Mouse (Mus musculus): ENCODE results near the gene Rbbp8nl. TPM values are rescaled to one million over a fixed set of nuclear protein-coding genes. Genes with fewer than 3 reads are reported as not detected.

Rbbp8nl gene
- total RNA-seq, 2 experiments from 2014 or later = not detected

- no peak for ATAC-seq (replicated peaks; ENCODE audit: poor library complexity, severe bottlenecking)
Observed at GRCm38 (mm10) chr2:180234980-180235379, 54.7 kb downstream of the Rbbp8nl start.

DNA sequence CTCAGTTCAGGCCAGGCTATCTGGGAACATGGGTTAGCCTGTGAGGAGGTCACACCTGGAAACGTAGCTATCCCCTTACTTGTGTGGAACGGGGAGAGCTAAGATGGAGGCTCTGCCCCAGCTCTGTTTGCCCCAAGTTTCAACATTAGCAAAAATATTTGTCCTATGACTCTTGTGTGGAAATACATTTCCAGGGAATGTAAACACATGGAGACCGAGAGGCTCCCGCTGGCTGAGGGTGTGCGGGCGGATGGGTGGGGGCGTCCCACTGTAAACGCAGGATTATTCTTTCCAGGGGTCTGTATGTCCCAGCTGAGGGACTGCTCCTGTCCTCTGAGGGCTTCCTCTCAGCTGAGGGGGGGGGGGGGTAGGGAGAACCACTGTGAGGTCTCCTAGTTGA is 55.3 kb downstream of the Rbbp8nl start:
- ATAC-seq (replicated peaks; ENCODE audit: poor library complexity, severe bottlenecking) = no peak

DNA sequence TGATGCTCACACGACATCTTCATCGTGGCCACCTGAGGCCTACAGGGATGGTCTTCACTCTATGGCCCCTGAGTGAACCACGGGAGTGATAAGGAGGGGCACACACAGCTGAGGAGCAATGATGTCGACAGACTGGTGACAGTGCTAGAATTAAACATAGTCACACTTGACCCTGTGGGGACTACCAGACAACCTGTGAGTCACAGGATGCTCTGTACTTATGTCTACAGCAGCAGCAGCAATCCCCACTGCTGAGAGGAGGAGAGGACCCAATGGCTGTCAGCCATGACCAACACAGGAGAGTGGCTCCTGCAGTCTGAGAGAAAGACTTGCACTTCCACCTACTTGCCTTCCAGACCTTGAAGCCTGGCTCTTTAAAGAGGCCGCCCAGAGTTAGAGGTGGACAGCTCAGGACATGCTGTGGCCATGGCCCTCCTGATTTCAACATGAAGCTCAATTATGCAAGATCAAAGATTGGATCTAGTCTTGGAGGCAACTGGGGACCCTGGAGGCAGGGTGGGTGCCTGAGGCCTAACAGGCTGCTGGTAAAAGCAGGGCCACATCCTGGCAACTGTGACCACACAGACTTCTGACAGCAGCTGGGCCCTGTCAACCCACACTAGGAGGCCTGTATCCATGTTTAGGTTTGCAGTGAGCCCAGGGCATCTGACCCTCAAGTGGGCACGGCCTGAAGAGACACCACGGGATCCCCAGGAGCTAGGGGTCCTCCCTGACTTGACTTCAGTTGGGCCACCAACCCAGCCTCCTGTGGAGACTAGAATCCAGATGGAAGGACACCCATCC is 56.4 kb downstream of the Rbbp8nl start:
- no peak; the same call in 1 of the 2 replicates for ATAC-seq (replicated peaks; ENCODE audit: poor library complexity, severe bottlenecking)

GRCm38 (mm10) chr2:180230482-180230881 is 59.2 kb downstream of the Rbbp8nl start:
- no peak for ATAC-seq (replicated peaks; ENCODE audit: poor library complexity, severe bottlenecking)

DNA sequence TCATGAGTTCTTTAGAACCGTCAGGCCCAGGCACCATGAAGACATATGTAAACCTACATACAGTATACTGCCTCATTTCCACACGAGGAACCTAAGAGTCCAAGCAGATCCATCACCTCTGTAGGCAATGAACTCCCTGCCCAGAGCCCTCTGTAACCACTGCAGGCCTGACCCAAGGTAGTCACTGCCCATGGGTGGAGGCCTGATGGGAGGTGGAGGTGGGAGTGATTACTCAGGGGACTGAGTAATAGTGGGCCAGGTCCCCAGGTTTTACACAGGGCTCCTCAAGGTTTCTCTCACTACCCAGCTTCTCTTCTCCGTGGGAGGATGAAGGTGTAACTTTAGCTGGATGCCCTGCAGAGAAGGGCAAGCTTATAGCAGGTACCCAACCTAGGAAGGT is 60.5 kb downstream of the Rbbp8nl start:
- ATAC-seq (replicated peaks; ENCODE audit: poor library complexity, severe bottlenecking) = no peak

DNA sequence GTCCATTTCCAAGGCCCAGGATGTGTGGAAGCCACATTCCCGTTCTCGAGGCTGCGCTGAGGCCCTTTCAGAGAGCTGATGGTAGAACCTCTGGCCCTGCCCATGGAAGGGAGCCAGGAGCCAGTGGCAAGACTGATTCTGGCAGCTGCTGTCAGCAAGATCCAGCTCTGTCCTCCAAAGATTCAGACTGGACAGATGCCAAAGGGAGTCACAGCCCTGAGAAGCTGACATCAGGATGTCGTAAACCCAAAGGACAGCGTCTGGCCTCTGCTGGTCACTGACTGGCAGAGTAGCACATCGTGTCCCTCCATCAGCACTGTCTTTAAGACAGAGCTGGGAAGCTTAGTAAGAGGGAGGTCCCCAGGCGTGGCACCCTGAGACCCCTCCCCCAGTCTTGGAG is 61.1 kb downstream of the Rbbp8nl start:
- ATAC-seq (replicated peaks; ENCODE audit: poor library complexity, severe bottlenecking) = no peak

GRCm38 (mm10) chr2:180228060-180228458 is 61.6 kb downstream of the Rbbp8nl start:
- ATAC-seq (replicated peaks; ENCODE audit: poor library complexity, severe bottlenecking) = no peak

Other genes starting within 250 kb of the Rbbp8nl start
- 385 and 398 TPM in 2 replicates for gene Psma7, start 247.4 kb downstream of the Rbbp8nl start, total RNA-seq (2014; fragmentation: Nextera tagmentation)
- gene Psma7, start 247.4 kb downstream of the Rbbp8nl start, total RNA-seq (2017) = 503 and 523 TPM in 2 replicates
- gene Ss18l1, start 247.4 kb downstream of the Rbbp8nl start, total RNA-seq (2014; fragmentation: Nextera tagmentation) = 3.2 and 7.7 TPM in 2 replicates
- gene Ss18l1, start 247.4 kb downstream of the Rbbp8nl start, total RNA-seq (2017) = 2.4 and 3.6 TPM in 2 replicates
- gene Mtg2, start 219.3 kb downstream of the Rbbp8nl start, total RNA-seq (2014; fragmentation: Nextera tagmentation) = 15.8 and 17.7 TPM in 2 replicates
- 13.1 and 19.1 TPM in 2 replicates for gene Mtg2, start 219.3 kb downstream of the Rbbp8nl start, total RNA-seq (2017)
- gene Hrh3, start 185.4 kb downstream of the Rbbp8nl start, total RNA-seq (2014; fragmentation: Nextera tagmentation) = not detected in 2 replicates
- not detected in 2 replicates for gene Hrh3, start 185.4 kb downstream of the Rbbp8nl start, total RNA-seq (2017)
- gene Osbpl2, start 170.6 kb downstream of the Rbbp8nl start, total RNA-seq (2014; fragmentation: Nextera tagmentation) = 35.1 and 35.9 TPM in 2 replicates
- 27.3 and 32.2 TPM in 2 replicates for gene Osbpl2, start 170.6 kb downstream of the Rbbp8nl start, total RNA-seq (2017)
- 101 and 102 TPM in 2 replicates for gene Adrm1, start 118.4 kb downstream of the Rbbp8nl start, total RNA-seq (2014; fragmentation: Nextera tagmentation)
- 48.5 and 74.2 TPM in 2 replicates for gene Adrm1, start 118.4 kb downstream of the Rbbp8nl start, total RNA-seq (2017)
- 0.06 TPM in 1 of 2 replicates, not detected in the other for gene Lama5, start 64.0 kb downstream of the Rbbp8nl start, total RNA-seq (2014; fragmentation: Nextera tagmentation)
- 0.05 TPM in 1 of 2 replicates, not detected in the other for gene Lama5, start 64.0 kb downstream of the Rbbp8nl start, total RNA-seq (2017)
- gene Rps21, start 32.5 kb downstream of the Rbbp8nl start, total RNA-seq (2014; fragmentation: Nextera tagmentation) = 3,456 and 3,912 TPM in 2 replicates
- gene Rps21, start 32.5 kb downstream of the Rbbp8nl start, total RNA-seq (2017) = 1,093 and 2,216 TPM in 2 replicates
- 13.3 and 25.8 TPM in 2 replicates for gene Cables2, start 16.4 kb downstream of the Rbbp8nl start, total RNA-seq (2014; fragmentation: Nextera tagmentation)
- 7.4 and 15.0 TPM in 2 replicates for gene Cables2, start 16.4 kb downstream of the Rbbp8nl start, total RNA-seq (2017)
- not detected in 2 replicates for gene Gata5, start 44.8 kb upstream of the Rbbp8nl start, total RNA-seq (2014; fragmentation: Nextera tagmentation)
- gene Gata5, start 44.8 kb upstream of the Rbbp8nl start, total RNA-seq (2017) = not detected in 2 replicates
- gene Slco4a1, start 166.4 kb upstream of the Rbbp8nl start, total RNA-seq (2014; fragmentation: Nextera tagmentation) = 31.8 and 41.5 TPM in 2 replicates
- gene Slco4a1, start 166.4 kb upstream of the Rbbp8nl start, total RNA-seq (2017) = 9.2 and 10.8 TPM in 2 replicates
- gene Ntsr1, start 210.1 kb upstream of the Rbbp8nl start, total RNA-seq (2014; fragmentation: Nextera tagmentation) = not detected in 2 replicates
- gene Ntsr1, start 210.1 kb upstream of the Rbbp8nl start, total RNA-seq (2017) = not detected in 2 replicates

All from granulocyte monocyte progenitor cell, adult 5-6 weeks (primary cell).